In genomic region chr5:14522006-14522405, GRCm38 (mm10) we compare ENCODE assay signal across 10 mouse cellular contexts.
DNase-seq lines count a peak whose midpoint lies in the region.
"Had no signal": no experiment of that assay in that cellular context is flagged by ENCODE, and none has a peak within 500 bp of the region (broad histone marks: within the 10 kb centered on the region; RNA-seq: fewer than 3 reads in every experiment).

No protein-coding gene starts in this region.

- DNase-seq in cerebellum, adult 18-20 months, result peak; percentile 22 to 33
- DNase-seq in cerebellum, postnatal 14 days, result no peak
- DNase-seq in cerebellum, adult 9-11 months, result peak; percentile 30
- no peak for DNase-seq in cerebellum, postnatal 4 days (ENCODE audit: low spot score in 2 of 2)
- peak; percentile 55 for DNase-seq in brain, adult 2 months (ENCODE audit: low read depth, low spot score)
- DNase-seq in thymus, postnatal 4 days, result no peak
- DNase-seq: adrenal gland, adult 2 months; adrenal gland, postnatal 10 days; adrenal gland, postnatal 25 days; forebrain, postnatal 0 days had no signal

Comparison
In these comparisons a context has a peak if more than half of its experiments do, and no peak if none do; other contexts are left out.
1. DNase-seq: peak in cerebellum, adult 18-20 months (2 of 2), cerebellum, adult 9-11 months (single experiment) and brain, adult 2 months (single experiment); none in cerebellum, postnatal 14 days (0 of 2), cerebellum, postnatal 4 days (0 of 2) and thymus, postnatal 4 days (single experiment).